Mouse (Mus musculus) embryo, embryonic 11.5 days (tissue): ENCODE data around the gene Tnnt1.
A peak's percentile ranks its signal among the peaks of the same experiment; 100 is the strongest.

ENCODE experiments used
- DNase-seq: peaks from one replicate; pipeline ENCODE4 v3.0.0-alpha.2; 2012; ENCODE audit warnings: low read depth, low spot score

Tnnt1 gene

GRCm38 (mm10) chr7:4521231-4522003 is 5.2 kb upstream of the Tnnt1 start:
- no peak for DNase-seq

DNA sequence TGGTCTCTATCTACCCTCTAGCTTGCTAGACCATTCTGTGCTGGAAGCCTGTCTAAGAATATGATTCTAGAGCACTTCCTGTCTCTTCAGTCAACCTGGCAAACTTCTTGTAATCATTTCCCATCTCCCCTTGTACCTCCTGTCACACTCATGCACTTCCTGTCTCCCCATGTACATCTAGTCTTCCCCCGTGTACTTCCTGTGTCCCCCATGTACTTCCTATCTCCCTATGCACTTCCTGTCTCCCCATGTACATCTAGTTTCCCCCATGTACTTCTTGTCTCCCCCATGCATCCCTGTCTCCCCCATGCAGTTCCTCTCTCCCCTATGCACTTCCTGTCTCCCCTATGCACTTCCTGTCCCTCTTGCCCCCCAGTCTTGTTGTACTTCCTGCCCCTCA is 2.3 kb upstream of the Tnnt1 start:
- no peak for DNase-seq

DNA sequence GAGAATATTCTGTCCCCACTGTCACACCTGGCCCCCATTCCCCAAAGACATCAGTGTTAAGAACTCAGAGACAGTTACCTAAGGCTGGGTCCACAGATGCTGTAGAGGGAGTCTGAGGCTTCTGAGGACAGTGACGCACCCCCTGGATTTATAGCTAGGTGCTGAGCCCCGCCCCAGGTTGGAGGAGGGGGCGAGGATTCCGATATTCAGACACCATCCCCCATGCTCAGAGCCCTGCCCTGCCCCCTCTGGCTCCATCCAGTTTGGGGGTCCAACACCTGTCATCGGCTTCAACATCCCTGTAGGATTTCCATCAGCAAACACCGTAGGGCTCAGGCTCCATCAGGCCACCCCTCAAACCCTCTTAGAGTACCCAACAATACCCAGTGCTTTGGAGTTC is 329 bp downstream of the Tnnt1 start:
- no peak for DNase-seq

GRCm38 (mm10) chr7:4513829-4514712 is 2.1 kb downstream of the Tnnt1 start:
- DNase-seq: no peak

GRCm38 (mm10) chr7:4513236-4513635 is 2.9 kb downstream of the Tnnt1 start:
- DNase-seq: no peak

GRCm38 (mm10) chr7:4511489-4512224 is 4.5 kb downstream of the Tnnt1 start:
- DNase-seq: no peak

GRCm38 (mm10) chr7:4509863-4510608 is 6.1 kb downstream of the Tnnt1 start:
- peak; percentile 74 for DNase-seq

DNA sequence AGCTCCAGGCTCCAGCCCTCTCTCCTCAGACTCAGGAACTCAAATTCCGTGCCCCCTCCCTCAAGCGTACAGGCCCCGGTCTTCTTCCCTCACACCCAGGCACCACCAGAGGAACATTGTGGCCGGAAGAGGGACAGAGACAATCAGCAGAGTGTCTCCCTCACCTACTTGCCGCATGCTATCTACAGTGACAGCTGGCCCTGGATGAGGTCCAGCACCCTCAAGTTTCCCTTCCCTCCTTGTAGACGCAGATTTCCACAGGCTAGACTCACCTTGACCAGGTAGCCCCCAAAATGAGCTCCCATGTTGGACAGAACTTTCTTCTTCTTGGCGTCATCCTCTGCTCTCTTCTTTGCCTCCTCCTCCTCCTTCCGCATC is 7.5 kb downstream of the Tnnt1 start:
- DNase-seq: no peak

GRCm38 (mm10) chr7:4508062-4508738 is 8.0 kb downstream of the Tnnt1 start:
- no peak for DNase-seq

- no peak for DNase-seq
Measured at GRCm38 (mm10) chr7:4507220-4507619, 9.0 kb downstream of the Tnnt1 start.

DNA sequence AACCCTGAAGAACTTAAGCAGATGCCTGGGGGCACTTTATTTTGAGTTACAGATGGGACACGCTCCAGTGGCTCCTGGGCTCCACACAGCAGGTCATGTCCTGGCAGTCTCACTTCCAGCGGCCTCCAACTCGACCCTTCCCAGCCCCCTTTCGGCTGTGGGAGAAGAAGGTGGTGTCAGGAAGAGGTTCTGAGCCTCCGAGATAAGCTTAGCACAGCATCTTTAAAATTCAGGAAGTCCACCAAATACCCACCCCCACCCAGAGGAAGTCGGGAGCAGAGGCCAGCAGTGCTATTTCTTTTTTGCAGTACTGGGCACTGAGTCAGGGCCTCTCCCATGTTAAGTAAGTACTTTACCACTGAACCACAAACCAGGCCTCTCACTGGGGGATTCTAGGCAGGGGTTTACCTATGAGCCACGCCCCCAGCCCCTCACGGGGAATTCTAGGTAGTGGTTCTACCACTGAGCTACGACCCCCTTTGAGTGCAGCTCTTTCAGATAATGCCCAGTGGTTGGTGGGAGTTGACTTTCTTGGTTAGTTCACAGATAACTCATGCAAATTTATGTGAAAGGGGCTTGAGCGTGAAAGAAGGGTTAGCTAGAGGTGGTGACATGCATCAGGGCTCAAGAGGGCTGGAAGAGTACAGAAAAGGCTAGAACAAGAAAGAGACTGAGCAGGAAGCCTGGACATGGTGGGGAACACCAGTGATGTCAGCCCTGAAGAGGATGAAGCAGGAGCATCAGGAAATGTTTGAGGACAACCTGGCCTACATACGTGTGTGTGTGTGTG is 11.3 kb downstream of the Tnnt1 start:
- no peak for DNase-seq

- no peak for DNase-seq
Measured at GRCm38 (mm10) chr7:4503858-4504257, 12.3 kb downstream of the Tnnt1 start.

GRCm38 (mm10) chr7:4503100-4503499 is 13.1 kb downstream of the Tnnt1 start:
- no peak for DNase-seq

GRCm38 (mm10) chr7:4502421-4503090 is 13.6 kb downstream of the Tnnt1 start:
- DNase-seq: no peak

DNA sequence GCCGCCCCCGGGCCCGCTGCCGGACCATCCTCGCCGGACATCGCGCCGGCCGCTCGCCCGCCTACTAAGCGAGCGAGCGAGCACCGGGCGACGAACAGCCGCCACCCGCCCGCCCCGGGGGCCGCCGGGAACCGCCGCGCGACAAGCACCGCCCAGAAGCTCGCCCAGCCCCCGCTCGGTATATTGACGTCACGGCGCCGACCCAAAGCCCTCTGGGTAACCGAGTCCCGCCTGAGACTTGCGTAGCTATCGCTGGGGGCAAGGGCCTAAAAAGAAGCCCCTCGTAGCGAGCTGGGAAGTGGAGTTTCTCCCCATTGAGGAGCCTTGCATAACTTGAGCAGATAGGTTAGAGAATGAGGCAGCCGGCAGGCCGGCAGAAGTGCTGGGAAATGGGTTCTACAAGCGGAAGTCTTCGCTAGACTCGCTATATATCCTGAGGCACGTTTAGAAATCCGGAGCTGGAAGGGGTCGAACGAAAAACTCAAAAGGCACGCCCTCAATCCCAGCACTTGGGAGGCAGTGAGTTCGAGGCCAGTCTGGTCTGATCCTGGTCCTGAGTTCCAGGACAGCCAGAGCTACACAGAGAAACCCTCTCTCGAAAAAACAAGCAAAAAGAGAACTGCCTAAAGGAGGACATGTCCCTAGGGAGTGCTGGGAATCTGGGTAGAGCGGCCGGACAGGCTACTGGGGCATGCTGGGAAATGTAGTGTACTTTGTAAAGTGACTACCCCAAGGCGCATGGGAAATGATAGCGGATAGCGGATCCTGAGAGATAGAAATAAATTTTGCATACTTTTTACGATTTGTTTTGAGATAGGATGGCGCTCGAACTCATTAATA is 14.4 kb downstream of the Tnnt1 start, which contains the start of gene Ppp1r12c:
Ppp1r12c (minus strand) TSS at position 123 of the 840 bp plus-strand sequence.
- DNase-seq: peak; percentile 86

GRCm38 (mm10) chr7:4500892-4501471 is 15.2 kb downstream of the Tnnt1 start:
- no peak for DNase-seq

GRCm38 (mm10) chr7:4499034-4499433 is 17.1 kb downstream of the Tnnt1 start:
- DNase-seq: no peak

GRCm38 (mm10) chr7:4498251-4498650 is 17.9 kb downstream of the Tnnt1 start:
- no peak for DNase-seq
